Mouse (Mus musculus) limb, embryonic 12.5 days (tissue): ENCODE measurements at regions not wholly inside any gene's neighbourhood (a gene's known extent, or its start where the extent isn't known, plus 50 kb on each side); places are given as distances from the start of the nearest gene placed in this dataset.

Source experiments
- ATAC-seq: fragments of 200-750 bp; cut with Nextera tagmentation; 2 replicates; pipeline ENCODE4 v1.8.0; 2017; ENCODE audit warnings: low read depth, moderate TSS enrichment; ENCODE audit not compliant: insufficient number of reproducible peaks, insufficient read depth, low FRiP score, low TSS enrichment
- H3K27ac ChIP-seq: fragments of 300-500 bp; sonication (generic); 2 replicates; pipeline ENCODE4 v1.5.1; 2016; ENCODE audit warnings: mild to moderate bottlenecking, moderate library complexity
- H3K27me3 ChIP-seq: fragments of 300-500 bp; sonication (generic); 2 replicates; pipeline ENCODE4 v1.6.1; 2016; ENCODE audit warnings: mild to moderate bottlenecking, moderate library complexity
- H3K36me3 ChIP-seq: fragments of 300-500 bp; sonication (generic); 2 replicates; pipeline ENCODE4 v1.6.1; 2016; ENCODE audit warnings: mild to moderate bottlenecking, moderate library complexity
- H3K4me1 ChIP-seq: fragments of 300-500 bp; sonication (generic); replicated peaks from 2 replicates; pipeline ENCODE4 v1.6.1; 2016
- H3K4me2 ChIP-seq: fragments of 300-500 bp; sonication (generic); 2 replicates; pipeline ENCODE4 v1.6.1; 2016; ENCODE audit warnings: mild to moderate bottlenecking, moderate library complexity
- H3K4me3 ChIP-seq: fragments of 300-500 bp; sonication (generic); replicated peaks from 2 replicates; pipeline ENCODE4 v1.5.1; 2016; ENCODE audit warnings: mild to moderate bottlenecking
- H3K9ac ChIP-seq: fragments of 300-500 bp; sonication (generic); replicated peaks from 2 replicates; pipeline ENCODE4 v1.6.1; 2016; ENCODE audit warnings: mild to moderate bottlenecking, moderate library complexity
- H3K9me3 ChIP-seq: fragments of 300-500 bp; sonication (generic); 2 replicates; pipeline ENCODE4 v1.6.1; 2016; ENCODE audit warnings: mild to moderate bottlenecking, moderate library complexity
- WGBS: fragments of 180-500 bp; shearing (Covaris S2); methylation state at CpG from one replicate; pipeline ENCODE4 v1.1.7; 2016; 5-methylcytosine and 5-hydroxymethylcytosine counted together

- Histone ChIP-seq H3K4me3 (no peak overlapping the region), H3K9ac (no peak overlapping the region), H3K4me2 (no peak overlapping the region), H3K9me3 (no peaks in the 10 kb centered on the region), H3K4me1 (no peaks in the 10 kb centered on the region), H3K27ac (no peak overlapping the region), H3K36me3 (no peaks in the 10 kb centered on the region), H3K27me3 (no peaks in the 10 kb centered on the region)
- no peak for ATAC-seq
- 79% methylated on average over 12 of the region's 12 CpGs for WGBS
Measured at GRCm38 (mm10) chr8:23553565-23554473, 1142.7 kb downstream of the Mrps31 start.

DNA sequence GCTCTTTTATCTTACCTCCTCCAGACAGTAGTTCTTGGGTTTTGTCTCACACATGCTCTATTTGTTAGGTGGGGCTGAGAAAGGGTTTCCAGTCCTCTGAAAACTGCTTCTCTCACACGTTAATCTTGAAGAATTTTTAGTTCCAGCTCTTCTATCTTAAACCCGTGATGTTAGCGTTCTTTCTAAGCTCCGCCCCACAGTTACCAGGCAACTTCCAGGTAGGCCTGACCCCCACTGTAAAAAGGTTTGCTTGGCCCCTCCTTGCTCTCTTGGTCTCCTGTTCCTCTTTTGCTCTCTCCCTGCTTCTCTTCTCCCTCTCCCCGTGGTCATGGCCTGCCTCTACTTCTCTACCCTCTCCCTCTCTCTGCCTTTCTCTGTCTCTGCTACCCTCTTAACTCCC is 1149.7 kb downstream of the Mrps31 start:
- no peak overlapping the region for H3K27ac ChIP-seq
- no peaks in the 10 kb centered on the region for H3K9me3 ChIP-seq
- no peak overlapping the region for H3K4me3 ChIP-seq
- H3K36me3 ChIP-seq, result no peaks in the 10 kb centered on the region
- peaks cover 14% of the 10 kb centered on the region for H3K4me1 ChIP-seq
- no peak overlapping the region for H3K4me2 ChIP-seq
- no peak for ATAC-seq
- no peak overlapping the region for H3K9ac ChIP-seq
- 77% methylated on average over 5 of the region's 5 CpGs for WGBS
- H3K27me3 ChIP-seq, result peaks cover 22% of the 10 kb centered on the region

- Histone ChIP-seq H3K4me2 (no peak overlapping the region), H3K4me1 (peaks cover 14% of the 10 kb centered on the region), H3K27ac (no peak overlapping the region), H3K4me3 (no peak overlapping the region), H3K9ac (no peak overlapping the region), H3K27me3 (peaks cover 22% of the 10 kb centered on the region), H3K9me3 (no peaks in the 10 kb centered on the region), H3K36me3 (no peaks in the 10 kb centered on the region)
- 32% methylated on average over 8 of the region's 8 CpGs for WGBS
- ATAC-seq, result no peak
Measured at GRCm38 (mm10) chr8:23561683-23562385, 1150.7 kb downstream of the Mrps31 start.

GRCm38 (mm10) chr8:23562504-23562903 is 1151.3 kb downstream of the Mrps31 start:
- WGBS, result 11% methylated on average over 9 of the region's 9 CpGs
- H3K9ac ChIP-seq, result no peak overlapping the region
- no peaks in the 10 kb centered on the region for H3K36me3 ChIP-seq
- peaks cover 22% of the 10 kb centered on the region for H3K27me3 ChIP-seq
- H3K9me3 ChIP-seq, result no peaks in the 10 kb centered on the region
- H3K27ac ChIP-seq, result no peak overlapping the region
- H3K4me1 ChIP-seq, result peaks cover 14% of the 10 kb centered on the region
- H3K4me3 ChIP-seq, result no peak overlapping the region
- H3K4me2 ChIP-seq, result peak overlapping the region; percentile 58
- ATAC-seq, result no peak

DNA sequence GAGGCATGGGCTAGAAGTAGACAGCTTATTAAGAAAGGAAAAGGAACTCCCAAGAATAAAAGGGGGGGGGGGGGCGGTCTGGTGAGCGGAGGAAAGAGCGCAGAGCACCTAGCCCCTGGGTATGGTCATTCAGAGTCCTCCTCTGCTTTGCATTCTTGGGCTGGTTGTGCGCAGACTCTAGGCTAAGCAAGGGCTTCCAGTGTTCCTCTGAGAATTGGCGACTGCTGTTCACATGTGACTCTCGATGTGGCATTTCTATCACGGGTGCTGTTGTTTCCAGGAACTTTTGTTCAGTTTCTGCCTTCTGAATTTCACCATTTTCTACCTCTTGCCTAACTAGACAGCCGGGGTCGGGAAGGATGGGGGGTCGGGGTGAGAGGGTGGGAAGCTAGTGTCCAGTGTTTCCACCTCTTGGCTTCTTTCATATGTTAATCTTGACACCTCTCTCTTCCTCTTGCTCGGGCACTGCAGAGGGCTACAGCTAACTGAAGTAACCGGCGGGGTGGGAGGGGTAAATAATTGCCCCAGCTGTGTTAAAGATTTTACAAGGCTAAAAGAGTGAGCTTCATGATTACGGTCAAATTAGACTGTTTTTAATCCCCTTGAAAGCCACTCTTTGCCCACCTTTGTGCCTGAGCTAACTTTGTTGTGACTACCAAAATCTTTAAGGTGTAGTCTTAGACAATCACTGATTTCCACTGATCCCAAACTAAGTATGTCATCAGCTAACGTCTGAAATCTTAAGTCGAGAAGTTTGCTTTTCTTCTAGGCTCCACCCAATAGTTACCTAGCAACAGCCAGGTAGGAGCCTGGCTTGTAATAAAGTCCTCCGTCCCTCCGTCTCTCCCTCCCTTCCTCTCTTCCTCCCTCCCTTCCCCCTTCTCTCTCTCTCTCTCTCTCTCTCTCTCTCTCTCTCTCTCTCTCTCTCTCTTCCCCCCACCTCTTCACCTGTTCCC is 1152.2 kb downstream of the Mrps31 start:
- 4% methylated on average over 17 of the region's 18 CpGs for WGBS
- Histone ChIP-seq H3K27me3 (peaks cover 22% of the 10 kb centered on the region), H3K9ac (0 out of 2 replicates have a peak overlapping the region, but pooled peaks have one; percentile 27), H3K4me1 (peaks cover 14% of the 10 kb centered on the region), H3K27ac (no peak overlapping the region), H3K36me3 (no peaks in the 10 kb centered on the region), H3K4me3 (peak overlapping the region; percentile 27), H3K9me3 (no peaks in the 10 kb centered on the region), H3K4me2 (peak overlapping the region; percentile 58)
- ATAC-seq, result no peak

GRCm38 (mm10) chr8:23567906-23568305 is 1156.7 kb downstream of the Mrps31 start:
- Histone ChIP-seq H3K4me1 (peaks cover 7% of the 10 kb centered on the region), H3K4me2 (no peak overlapping the region), H3K9me3 (no peaks in the 10 kb centered on the region), H3K36me3 (no peaks in the 10 kb centered on the region), H3K4me3 (no peak overlapping the region), H3K9ac (no peak overlapping the region), H3K27ac (no peak overlapping the region), H3K27me3 (peaks cover 14% of the 10 kb centered on the region; the same call in 1 of the 2 replicates)
- no peak for ATAC-seq
- 94% methylated on average over 3 of the region's 3 CpGs for WGBS

DNA sequence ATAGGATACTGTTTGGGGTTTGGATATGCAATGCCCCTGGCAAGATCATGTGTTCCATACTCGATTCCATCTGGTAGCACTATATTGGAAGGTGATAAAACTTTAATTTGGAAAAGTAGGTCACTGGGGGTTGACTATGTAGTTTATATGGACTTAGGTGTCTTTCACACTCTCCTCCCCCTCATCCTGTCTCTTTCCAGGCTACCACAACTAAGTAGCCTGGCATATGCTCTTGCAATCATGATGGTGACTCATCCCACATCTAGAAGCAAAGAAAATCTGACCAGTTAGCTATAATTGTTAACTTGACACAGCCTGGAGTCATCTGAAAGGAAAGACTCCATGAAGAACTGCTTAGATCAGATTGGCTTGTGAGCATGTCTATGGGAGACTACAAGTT is 1154.3 kb downstream of the Adam3 start:
- H3K4me1 ChIP-seq, result no peaks in the 10 kb centered on the region
- H3K27me3 ChIP-seq, result no peaks in the 10 kb centered on the region
- H3K9me3 ChIP-seq, result no peaks in the 10 kb centered on the region
- WGBS, result 70% methylated on average over 1 of the region's 1 CpGs
- no peaks in the 10 kb centered on the region for H3K36me3 ChIP-seq
- H3K9ac ChIP-seq, result no peak overlapping the region
- ATAC-seq, result no peak
- no peak overlapping the region for H3K27ac ChIP-seq
- H3K4me3 ChIP-seq, result no peak overlapping the region
- no peak overlapping the region for H3K4me2 ChIP-seq

- no peak overlapping the region for H3K4me3 ChIP-seq
- H3K4me1 ChIP-seq, result no peaks in the 10 kb centered on the region
- H3K27me3 ChIP-seq, result no peaks in the 10 kb centered on the region
- H3K27ac ChIP-seq, result no peak overlapping the region
- no peaks in the 10 kb centered on the region for H3K9me3 ChIP-seq
- H3K36me3 ChIP-seq, result no peaks in the 10 kb centered on the region
- no peak for ATAC-seq
- no peak overlapping the region for H3K4me2 ChIP-seq
- H3K9ac ChIP-seq, result no peak overlapping the region
- 92% methylated on average over 4 of the region's 4 CpGs for WGBS
Measured at GRCm38 (mm10) chr8:23580106-23580505, 1145.5 kb downstream of the Adam3 start.

GRCm38 (mm10) chr8:23580701-23581100 is 1145.0 kb downstream of the Adam3 start:
- ATAC-seq, result no peak
- no peak overlapping the region for H3K9ac ChIP-seq
- WGBS, result 87% methylated on average over 2 of the region's 2 CpGs
- H3K4me2 ChIP-seq, result no peak overlapping the region
- H3K27me3 ChIP-seq, result no peaks in the 10 kb centered on the region
- H3K9me3 ChIP-seq, result no peaks in the 10 kb centered on the region
- H3K36me3 ChIP-seq, result no peaks in the 10 kb centered on the region
- no peak overlapping the region for H3K4me3 ChIP-seq
- H3K27ac ChIP-seq, result no peak overlapping the region
- H3K4me1 ChIP-seq, result no peaks in the 10 kb centered on the region
